Mouse (Mus musculus): ENCODE results near the gene Lzts2.

The Lzts2 gene

DNA sequence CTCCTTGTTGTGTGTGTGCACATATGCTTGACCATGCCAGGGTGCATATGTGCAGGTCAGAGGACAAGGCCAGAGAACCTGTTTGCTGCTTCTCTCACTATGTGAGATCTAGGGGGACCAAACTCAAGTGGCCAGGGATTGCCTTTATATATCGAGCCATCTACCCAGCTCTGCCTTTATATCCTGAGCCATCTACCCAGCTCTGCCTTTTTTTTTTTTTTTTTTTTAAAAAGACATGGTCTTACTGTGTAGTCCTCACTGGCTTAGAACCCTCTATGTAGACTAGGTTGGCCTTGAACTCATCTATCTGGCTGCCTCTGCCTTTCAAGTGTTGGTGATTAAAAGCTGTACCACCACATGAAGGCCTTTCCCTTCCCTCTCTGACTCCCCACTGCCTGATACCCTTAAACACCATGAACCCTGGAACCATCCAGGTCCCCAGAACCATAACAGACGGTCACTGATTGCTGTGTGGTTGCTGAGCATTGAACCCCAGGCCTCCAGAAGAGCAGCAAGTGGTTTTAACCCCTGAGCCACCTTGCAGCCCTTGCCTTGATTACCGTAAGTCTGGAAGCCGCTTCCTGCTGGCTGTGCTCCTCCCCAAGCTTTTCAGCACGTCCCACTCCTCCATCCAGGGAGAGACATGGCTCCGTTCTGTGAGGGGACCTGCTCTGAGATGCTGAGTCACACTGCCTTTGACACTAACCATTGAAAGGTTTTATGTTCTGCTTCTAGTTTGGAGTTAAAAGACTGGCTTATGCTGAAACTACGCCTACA is 10.3 kb upstream of the Lzts2 start:
- DNase-seq (ENCODE audit: low read depth, low spot score) = no peak

DNA sequence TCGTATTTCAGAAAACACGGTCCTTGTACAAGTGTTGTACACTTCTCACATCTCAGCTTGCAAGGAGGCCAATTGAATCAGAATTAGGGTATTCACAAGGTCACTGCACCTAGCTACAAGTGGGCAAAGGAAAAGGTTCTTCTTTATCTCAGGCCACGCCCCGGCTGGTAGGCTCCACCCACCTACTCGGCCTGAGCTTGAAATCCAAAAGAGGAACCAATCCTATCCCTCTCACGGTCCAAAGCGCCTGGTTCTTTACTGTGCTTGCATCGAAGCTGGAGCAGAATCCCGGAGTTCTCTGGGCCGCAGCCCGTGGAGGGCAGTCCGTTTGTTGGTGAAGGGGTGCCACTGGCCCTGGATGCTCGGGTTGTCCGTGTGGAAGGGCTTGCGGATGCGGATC is 8.8 kb upstream of the Lzts2 start, which contains the start of gene Twnk:
TSS of gene Twnk (plus strand) at position 220 of the 400 bp plus-strand sequence.
- no peak for DNase-seq (ENCODE audit: low read depth, low spot score)

DNA sequence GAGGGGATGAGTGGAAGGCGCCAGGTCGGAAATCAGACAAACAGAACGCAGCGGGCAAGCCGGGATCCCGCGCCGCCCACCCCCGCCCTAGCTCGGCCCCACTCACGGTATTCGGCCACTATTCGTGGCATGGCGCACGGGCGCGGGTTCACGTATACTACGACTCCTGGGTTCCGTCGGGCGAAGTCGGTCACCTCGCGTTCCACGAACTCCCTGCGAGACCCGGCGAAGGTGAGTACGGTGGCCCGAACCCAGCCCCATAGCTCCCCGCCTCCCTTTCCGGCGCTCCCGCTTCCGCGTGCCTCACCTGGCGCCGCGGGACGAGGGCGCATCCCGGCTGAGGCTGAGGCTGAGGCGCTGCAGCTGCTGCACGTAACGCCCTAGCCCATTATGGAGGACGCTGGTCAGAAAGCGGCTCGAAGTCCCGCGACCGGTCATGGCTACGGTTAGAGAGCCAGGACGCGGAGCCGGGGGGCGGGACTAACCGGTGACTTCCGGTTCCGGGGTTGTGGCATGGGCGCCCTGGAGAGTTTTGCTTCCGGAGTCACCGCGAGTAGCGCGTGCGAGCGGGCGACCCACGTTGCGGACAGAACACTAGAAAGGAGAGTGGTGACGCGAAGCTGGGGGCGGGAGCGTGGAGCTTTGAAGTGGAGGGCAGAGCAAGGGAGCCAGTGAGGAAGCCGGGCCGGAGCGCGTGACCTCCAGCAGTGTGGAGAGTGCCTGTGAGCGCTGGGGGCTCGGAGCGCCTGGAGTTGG is 8.1 kb upstream of the Lzts2 start, which contains the start of gene Mrpl43:
TSS of gene Mrpl43 (minus strand) at position 486 of the 756 bp plus-strand sequence.
- DNase-seq (ENCODE audit: low read depth, low spot score) = peak; percentile 92

DNA sequence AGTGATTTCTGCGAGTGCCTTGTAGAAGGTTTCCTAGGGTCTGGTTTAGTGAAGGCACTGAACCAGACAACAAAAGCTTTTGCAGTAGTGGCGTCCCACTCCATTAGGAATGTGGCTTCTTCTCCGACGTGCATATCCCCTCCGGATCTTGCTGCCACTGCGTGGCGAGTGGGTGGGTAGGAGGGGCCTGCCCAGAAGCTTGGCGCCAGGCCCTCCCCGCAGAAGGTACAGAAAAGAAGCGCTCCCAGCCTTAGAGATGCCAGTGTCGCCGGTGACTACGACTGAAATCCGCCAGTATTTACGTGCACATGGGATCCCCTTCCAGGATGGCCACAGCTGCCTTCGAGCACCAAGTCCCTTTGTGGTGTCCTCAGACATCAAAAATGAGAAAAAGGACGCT is 7.2 kb upstream of the Lzts2 start:
- no peak for DNase-seq (ENCODE audit: low read depth, low spot score)

DNA sequence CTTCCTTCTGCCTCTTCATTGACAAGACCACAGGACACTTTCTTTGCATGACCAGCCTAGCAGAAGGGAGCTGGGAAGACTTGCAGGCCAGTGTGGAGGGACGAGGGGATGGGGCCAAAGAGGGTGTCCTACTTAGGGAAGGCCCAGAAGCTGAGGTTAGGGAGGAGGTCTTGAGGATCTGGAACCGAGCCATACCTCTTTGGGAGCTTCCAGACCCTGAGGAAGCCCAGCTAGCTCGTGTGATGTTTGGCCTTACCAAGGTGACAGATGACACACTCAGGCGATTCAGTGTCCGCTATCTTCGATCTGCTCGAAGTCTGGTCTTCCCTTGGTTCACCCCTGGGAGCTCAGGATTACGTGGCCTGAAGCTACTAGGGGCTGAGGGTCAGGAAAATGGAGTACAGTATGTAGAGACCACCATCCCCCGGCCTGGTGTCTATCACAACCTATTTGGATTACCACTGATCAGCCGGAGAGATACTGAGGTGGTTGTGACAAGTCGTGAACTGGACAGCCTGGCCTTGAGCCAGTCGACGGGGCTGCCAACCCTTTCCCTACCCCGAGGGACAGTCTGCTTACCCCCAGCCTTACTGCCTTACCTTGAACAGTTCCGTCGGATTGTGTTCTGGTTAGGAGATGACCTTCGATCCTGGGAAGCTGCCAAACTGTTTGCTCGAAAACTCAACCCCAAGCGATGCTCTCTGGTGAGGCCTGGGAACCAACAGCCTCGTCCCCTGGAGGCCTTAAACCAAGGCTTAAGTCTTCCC is 6.6 kb upstream of the Lzts2 start:
- no peak for DNase-seq (ENCODE audit: low read depth, low spot score)

DNA sequence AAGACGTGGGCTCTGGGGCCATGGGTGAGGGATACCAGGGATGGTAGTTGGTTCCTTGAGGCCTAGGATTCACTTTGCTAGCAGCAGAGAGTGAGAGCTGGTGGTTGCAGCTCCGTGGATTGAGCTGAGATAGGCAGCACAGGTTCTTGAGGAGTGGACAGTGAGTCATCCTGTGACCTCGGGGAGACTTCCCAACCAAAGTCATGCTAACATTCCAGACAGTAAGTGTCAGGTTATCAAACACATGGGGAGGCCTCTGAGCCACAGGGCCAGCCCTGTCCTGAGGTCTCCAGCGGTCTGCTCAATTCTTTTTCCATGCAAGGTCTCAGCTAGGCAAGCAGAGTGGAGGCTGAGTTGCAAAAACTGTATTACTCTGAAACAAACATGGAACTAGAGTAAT is 3.6 kb upstream of the Lzts2 start:
- DNase-seq (ENCODE audit: low read depth, low spot score) = no peak

DNA sequence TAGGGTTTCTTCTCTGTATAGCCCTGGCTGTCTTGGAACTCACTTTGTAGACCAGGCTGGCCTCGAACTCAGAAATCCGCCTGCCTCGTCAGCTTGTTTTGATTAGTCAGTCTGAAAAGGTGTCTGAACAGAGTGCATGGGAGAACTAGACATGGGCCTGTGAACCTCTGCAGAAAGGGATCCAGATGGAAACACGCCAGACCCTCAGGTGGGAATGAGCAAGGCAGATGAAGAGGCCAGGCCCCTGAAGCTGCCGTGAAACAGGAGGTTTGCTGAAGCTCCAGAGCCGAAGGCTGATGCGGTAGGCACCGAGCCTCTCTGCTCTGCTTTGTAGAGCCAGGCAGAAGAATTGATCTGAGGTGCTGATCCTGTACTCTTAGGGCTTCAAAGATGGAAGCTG is 2.0 kb upstream of the Lzts2 start:
- DNase-seq (ENCODE audit: low read depth, low spot score) = no peak

DNA sequence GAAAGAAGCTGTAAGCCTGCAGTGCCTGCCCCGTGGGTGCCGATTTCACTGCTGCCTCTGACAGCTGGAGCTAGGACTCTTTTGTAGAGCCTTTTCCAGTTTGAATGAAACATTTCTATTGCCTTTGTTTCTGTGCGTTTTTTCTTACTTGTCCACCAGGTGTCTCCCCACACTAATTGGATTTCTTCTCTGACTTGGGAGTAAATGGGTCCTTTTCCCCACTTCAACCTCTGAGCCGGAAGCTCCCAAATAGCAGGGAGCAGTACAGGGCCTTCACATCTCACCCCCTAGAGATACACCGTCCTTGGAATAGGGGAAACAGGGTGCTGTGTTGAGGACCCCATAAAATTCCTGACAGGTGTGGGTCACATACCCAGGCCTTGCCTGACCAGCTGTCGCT is 1.6 kb upstream of the Lzts2 start:
- no peak for DNase-seq (ENCODE audit: low read depth, low spot score)

DNA sequence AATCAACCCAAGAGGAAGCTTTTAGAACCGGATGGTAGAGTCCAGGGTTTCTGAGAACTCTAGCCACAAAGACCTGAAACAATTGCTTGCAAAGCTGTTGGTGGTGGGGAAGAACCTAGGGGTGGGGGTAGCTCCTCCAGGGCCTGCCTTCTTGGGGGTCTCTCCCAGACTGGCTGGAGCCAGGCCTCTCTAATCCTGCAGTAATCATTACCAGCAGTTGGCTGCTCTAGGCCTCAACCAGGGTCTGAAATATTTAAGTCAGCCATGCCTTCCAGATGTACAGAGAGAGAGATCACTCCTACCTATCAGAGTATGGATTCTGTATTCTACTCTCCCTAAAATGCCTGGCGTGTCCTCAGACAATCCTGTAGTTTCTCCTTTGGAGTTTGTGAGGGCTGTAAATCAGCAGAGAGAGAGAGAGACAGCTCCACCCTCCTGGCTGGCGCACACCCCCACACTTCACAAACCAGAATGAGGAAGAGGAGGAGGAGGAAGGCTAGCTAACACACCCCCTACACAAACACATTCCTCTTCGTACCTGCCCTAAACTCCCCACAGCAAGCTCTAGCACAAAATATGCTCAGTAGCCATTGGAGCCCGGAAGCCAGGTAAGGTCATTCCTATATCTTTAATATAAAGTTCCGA is 511 bp upstream of the Lzts2 start:
- DNase-seq (ENCODE audit: low read depth, low spot score) = no peak

DNA sequence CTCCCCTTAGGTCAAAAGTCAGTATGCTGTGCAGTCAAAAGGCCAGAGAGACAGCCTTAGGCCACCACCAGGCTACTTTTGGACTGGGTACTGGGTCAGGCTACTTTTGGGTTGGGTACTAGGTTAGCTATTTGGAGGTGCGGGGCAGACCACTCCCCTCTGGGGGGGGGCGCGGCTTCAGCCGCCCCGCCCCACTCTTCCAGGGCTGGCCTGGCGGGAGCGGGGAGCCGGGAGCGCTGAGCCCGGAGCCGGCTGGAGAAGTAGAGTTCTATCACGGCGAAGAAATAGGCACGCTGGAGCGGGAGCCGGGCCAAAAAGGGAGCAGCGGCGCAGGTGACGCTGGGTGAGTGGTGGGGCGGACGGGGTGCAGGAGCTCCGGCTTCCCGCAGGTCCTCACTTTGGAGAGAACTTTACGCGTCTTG is 778 bp downstream of the Lzts2 start:
- DNase-seq (ENCODE audit: low read depth, low spot score) = no peak

DNA sequence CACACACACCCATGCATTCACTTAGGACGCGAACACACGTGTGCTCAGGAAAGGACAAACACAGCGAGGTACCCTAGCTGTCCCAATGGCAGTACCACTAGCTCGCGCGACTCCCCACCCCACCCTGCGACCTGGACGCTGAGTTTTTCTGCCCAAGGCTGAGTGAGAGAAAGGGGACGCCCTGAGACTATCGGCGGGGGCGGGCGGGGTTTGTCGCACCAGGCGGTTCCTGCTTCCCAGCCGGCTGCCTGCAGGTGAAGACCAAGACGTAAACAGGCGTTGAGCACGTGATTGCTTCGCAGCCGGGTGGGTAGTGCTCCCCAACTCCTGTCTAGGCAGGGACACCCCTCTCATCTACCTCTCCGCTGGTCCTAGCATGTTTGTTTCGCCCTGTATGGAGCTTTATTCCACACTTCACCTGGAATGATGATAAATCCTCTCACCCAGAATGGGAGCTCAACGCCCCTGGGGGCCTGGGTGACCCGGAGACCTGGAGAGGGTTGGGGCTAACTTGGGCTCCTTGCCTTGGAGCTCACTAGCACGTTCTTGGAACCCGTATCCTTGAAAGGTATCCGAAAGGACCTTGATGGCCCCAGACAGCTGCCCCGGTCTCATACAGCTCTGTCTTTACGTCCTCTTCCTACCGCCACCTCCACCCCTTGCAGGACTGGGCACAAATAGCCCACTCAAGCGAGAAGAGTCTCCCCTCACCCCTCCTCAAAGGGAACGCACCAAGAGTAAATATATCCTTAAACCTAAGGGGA is 1.5 kb downstream of the Lzts2 start:
- DNase-seq (ENCODE audit: low read depth, low spot score) = no peak

DNA sequence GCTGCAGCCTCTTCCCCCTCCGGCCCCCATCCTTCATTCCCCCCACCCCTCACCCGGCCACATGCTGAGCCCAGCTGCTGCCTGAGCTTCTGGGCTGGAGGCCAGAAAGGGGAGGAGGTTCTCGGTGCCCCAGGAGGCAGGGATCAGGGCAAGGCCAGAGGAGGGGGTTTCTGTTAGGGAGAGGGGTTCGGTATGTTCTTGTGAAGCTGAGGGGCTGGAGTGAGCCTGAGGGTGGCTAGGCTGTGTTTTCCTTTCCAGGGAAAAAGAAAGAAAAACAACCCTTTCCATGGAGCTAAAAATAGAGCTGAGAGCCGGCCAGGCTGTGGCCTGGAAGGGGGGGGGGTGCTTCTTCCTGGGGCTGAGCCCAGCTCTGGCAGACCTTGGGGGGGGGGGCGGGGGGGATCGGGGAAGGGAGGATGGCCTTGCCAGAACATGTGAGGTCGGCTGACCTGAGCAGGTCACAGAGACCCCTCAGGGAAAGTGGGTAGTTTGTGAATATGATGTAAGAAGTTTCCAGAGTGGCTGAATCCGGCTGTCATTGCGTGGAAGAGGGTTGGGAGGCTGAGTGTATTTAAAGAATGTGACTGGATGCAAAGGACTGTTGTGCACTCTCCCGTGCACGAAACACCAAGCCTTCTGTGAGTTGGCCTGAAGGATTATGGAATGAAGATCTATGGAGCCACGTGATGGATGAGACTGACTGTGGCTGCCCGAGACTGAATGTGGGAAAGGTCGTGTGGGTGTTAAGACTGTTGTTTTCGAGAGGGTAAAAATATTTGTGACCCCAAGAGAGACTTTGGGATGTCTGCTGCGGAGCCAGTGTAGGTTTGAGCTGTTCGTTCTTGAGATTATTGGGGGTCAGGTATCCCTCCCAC is 2.4 kb downstream of the Lzts2 start:
- DNase-seq (ENCODE audit: low read depth, low spot score) = peak; percentile 82

DNA sequence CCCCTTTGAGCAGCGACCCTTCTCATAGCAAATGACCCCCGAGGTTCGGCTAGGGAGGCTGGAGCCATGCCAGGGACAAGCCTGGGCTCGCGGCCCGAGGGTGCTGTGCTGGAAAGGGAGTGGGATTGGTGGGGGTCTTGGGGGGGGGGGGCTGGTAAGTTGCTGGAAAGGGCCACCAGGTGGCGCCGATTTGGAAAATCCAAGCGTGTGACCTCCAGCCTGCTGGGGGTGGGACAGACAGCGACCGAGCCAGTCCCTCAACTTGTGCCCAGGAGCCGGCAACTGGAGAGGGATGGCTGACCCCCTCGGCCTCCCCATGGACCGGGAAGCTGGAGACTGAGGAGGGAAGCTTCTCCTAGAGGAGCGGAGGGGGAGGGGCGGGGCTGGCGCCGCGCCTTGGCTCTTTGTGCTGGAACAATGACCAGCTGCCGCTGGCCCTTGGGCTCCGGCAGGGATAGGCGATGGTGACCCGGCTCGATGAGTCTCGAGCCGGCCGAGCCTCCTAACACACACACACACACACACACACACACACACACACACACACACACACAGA is 3.1 kb downstream of the Lzts2 start:
- DNase-seq (ENCODE audit: low read depth, low spot score) = peak; percentile 88

DNA sequence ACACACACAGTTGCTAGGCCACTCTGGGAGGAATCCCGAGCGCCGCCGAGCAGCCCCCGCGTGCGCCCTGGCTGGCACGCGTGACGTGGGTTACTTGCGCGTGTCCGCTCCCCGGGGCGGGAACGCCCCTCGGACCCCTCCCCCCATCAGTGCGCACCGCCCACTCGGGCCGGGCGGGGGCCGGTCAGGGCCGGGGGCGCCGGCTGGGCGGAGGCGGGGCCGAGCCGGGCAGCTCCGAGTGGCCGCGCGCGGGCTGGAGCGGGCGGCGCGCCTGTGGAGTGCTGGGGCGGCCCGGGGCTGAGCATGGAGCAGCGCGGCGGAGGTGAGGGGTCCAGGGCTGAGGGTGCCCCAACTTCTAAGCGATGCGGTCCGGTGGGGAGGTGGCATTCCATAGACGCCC is 3.7 kb downstream of the Lzts2 start:
- DNase-seq (ENCODE audit: low read depth, low spot score) = peak; percentile 86

DNA sequence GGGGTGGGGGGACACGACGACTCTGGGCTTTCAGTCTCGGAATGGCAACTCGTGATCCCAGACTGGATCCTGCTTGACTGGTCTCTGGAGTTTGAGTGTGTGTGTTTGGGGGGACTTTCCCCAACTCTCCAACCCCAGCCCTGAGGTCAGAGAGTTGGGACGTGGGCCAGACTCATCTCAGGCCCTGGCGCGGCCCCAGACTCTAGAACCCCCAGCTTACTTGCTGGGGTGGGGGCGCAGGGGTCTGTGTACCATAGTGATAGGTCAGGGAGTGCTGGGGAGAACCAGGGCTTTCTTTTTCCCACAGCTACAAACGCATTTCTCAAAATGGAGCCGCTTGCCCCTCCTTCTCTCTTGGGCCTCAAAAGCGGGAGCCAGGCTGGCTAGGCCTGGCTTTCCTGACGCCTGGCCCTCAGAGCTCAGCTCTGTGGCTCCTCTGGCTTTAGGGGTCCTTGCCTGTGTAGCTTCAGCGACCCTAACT is 4.2 kb downstream of the Lzts2 start:
- DNase-seq (ENCODE audit: low read depth, low spot score) = no peak

DNA sequence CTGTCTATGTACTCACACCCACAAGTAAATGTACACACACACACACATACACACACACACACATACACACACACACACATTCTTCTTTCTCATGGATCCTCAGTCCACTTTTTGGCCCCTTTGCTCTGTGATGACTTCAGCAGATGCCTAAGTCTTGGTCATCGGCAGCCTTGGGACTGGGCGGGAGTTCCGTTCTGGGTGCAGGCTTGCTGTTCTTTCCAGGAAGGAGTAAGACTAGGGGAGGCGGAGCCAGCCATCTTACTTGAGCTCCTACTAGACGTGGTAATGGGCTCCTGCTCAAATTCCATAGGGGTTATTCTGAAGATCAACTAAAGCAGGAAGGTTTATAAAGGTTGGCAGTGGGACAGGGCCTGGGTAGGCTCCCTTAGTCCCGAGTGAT is 6.1 kb downstream of the Lzts2 start:
- no peak for DNase-seq (ENCODE audit: low read depth, low spot score)

DNA sequence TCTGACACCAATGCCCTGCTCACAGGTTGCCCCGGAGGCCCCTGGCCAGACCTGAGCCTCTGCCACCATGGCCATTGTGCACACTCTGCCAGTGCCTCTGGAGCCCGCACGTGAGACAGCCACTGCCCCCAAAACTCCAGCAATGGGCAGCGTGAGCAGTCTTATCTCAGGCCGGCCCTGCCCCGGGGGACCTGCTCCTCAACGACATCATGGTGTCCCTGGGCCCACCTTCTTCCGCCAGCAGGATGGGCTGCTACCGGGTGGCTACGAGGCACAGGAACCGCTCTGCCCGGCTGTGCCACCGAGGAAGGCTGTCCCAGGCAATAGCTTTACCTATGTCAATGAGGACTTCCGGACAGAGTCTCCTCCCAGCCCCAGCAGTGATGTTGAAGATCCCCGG is 7.1 kb downstream of the Lzts2 start:
- DNase-seq (ENCODE audit: low read depth, low spot score) = no peak

DNA sequence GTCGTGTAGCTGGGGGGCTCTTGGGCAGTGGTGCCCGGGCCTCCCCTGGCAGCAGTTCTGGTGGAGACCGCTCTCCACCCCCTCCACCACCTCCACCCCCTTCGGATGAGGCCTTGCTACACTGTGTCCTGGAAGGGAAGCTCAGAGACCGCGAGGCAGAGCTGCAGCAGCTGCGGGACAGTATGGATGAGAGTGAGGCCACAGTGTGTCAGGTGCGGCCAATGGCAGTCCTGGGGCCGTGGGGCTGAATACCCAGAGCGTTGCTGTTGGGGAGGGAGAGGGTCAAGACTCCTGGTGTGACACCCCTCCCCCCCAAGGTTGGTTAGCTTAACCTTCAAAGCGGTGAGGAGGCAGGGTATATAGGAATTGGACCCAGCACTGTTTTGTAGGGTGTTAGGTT is 9.8 kb downstream of the Lzts2 start:
- no peak for DNase-seq (ENCODE audit: low read depth, low spot score)

DNA sequence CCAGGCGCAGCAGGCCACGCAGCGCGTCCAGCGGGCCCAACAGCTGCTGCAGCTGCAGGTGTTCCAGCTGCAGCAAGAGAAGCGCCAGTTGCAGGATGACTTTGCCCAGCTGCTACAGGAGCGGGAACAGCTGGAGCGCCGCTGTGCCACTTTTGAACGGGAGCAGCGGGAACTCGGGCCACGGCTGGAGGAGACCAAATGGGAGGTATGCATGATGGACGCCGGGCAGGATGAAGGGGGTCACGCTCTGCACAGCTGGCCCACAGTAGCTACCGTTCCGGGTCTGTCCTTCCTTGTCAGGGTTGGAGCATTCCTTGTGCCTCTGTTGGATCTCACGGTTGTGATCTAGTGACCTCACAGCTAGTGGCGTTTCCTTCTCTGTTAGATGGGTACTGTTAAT is 10.6 kb downstream of the Lzts2 start:
- no peak for DNase-seq (ENCODE audit: low read depth, low spot score)
